Mouse (Mus musculus) spleen, postnatal 36 days (tissue): ENCODE data around the gene Scamp2.

Source experiments
- DNase-seq, 2 experiments: peaks; one replicate each; pipeline ENCODE4 v3.0.0; 2022; ENCODE audit warnings: low spot score in 2 of 2, mixed read lengths in 1 of 2

Gene Scamp2

DNA sequence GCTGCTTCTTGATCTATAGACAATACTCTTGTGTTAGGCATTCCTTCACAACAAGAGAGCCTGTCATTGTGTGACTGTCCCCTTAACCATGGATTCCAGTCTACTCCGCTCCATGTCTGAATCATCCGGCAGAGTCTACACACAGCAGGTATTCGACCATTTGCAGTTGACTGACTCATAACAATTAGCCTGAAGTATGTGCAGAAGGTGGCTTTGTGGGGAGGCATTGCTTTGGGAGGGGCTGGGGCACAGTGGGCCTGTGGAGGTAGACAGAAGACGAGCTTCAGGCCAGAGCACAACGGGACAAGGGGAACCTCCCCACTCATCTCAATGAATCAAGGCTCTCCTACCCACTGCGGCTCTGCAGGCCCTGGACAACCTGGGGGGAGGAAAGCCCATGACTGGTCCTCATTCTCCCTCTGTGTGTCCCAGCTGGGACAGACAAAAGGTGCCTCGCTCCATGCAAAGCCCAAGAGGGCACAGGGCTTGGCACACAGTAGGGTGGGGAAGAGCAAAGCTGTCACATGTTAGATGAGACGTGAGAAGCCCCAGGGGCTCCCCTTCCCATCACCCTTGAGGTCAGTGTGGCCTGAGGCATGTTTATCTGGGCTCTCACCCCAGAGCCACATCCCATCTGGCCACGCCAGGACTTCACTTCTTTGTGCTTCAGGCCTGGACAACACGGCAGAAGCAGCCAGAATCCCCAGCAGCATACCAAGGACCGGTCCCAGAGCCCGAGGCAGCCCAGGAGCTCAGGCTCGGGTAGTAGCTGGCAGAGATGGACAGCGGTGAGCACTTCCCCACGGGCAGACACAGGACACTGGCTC lies 65.1 kb downstream of the Scamp2 start:
- no peak for DNase-seq

- DNase-seq, result no peak
Observed at GRCm38 (mm10) chr9:57627191-57627590, 66.4 kb downstream of the Scamp2 start.

GRCm38 (mm10) chr9:57627892-57628291 lies 67.1 kb downstream of the Scamp2 start:
- no peak for DNase-seq

DNA sequence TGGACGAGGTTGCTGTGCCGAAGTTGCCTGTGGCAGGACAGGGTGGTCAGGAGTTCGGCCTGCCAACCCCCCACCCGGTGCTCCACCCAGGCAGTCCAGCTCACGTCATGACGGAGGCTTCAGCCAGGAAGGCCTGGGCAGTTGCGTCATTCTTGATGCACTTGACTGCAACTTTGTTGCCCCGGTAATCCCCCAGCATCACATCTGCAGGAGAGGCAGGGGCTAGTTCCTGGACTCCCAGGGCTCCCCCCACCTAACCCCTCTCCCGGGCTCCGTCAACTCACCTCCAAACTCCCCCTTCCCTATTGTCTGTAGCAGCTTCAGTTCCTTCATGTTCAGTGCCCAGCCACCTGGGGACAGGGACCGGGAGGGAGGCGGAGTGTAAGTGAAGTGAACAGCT lies 68.0 kb downstream of the Scamp2 start:
- DNase-seq, result peak in 1 of 2 experiments; percentile 29

- DNase-seq, result peak; percentile 67 to 74
Observed at GRCm38 (mm10) chr9:57629118-57629874, 68.6 kb downstream of the Scamp2 start.

- DNase-seq, result peak; percentile 66 to 69
Observed at GRCm38 (mm10) chr9:57633481-57634024, 72.8 kb downstream of the Scamp2 start.

DNA sequence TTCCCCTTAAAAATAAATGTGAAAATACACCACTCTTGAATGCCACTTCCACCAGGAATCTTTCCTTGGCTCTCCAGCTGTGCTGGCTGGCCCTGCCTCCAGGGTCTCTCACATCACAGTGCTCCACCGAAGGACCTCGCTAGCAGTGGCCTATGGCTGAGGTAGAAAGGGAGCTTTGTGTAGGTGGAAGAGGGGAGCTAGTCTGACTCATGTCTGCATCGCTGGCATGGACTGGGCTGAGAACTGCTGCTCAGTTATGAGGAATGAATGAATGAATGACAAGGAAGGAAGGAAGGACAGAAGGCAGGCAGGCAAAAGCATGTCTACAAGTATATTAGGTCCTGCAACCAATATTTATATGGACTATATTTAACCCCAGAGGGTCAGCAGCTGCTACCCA lies 76.5 kb downstream of the Scamp2 start:
- no peak for DNase-seq

- peak; percentile 92 to 93 for DNase-seq
Observed at GRCm38 (mm10) chr9:57637741-57638322, 77.1 kb downstream of the Scamp2 start.
